Mouse (Mus musculus) lung, embryonic 15.5 days (tissue): ENCODE measurements around the gene Trmt2a. TPM values are rescaled to one million over a fixed set of nuclear protein-coding genes. Genes with fewer than 3 reads are reported as not detected.

Source experiments
- microRNA counts: library from miRNA; unstranded; fragments of <30 nt; microRNA quantifications from one replicate; lab custom pipeline; 2016
- microRNA-seq: library from miRNA; unstranded; fragments of <30 nt; microRNA quantifications from one replicate; pipeline ENCODE4, GENCODE M21; 2016
- polyA plus RNA-seq: library from polyadenylated mRNA; unstranded; fragments of >200 nt; fragmentation: Nextera tagmentation; extraction: Ambion mirVana; gene quantifications from 2 replicates; pipeline ENCODE4 v1.2.1, GENCODE M21; 2015

The Trmt2a gene
- polyA plus RNA-seq, 1 experiment from 2014 or later = 106 TPM

MicroRNAs encoded within 50 kb of the gene (microRNA counts, 519-probe panel; counts per million panel counts)
- microRNA mmu-miR-1306 (lab: Ali Mortazavi, UCI) = 2,491 counts per million, percentile 50 among the panel's probes with 10 or more counts

Small RNAs within 50 kb of the gene (microRNA-seq; reads per million reads assigned to microRNA genes)
- gene Gm24572 (0.93 reads per million), gene Mir1306 (247 reads per million, percentile 62 among the genes with 10 or more reads in this experiment)

Other genes with a start within 250 kb of the Trmt2a start
- 95.5 and 97.9 TPM in 2 replicates for gene Dgcr6, start 195.8 kb upstream of the Trmt2a start, polyA plus RNA-seq
- gene Prodh, start 158.5 kb upstream of the Trmt2a start, polyA plus RNA-seq = 13.5 and 14.7 TPM in 2 replicates
- gene Rtn4r, start 121.0 kb upstream of the Trmt2a start, polyA plus RNA-seq = 0.74 and 0.90 TPM in 2 replicates
- not detected in 2 replicates for gene Ccdc188, start 30.8 kb upstream of the Trmt2a start, polyA plus RNA-seq
- 19.7 and 20.6 TPM in 2 replicates for gene Zdhhc8, start 13.5 kb upstream of the Trmt2a start, polyA plus RNA-seq
- 580 and 615 TPM in 2 replicates for gene Ranbp1, start 53 bp downstream of the Trmt2a start, polyA plus RNA-seq
- gene Gm49776, start 9.6 kb downstream of the Trmt2a start, polyA plus RNA-seq = 2.1 and 2.4 TPM in 2 replicates
- 28.5 and 32.2 TPM in 2 replicates for gene Dgcr8, start 40.6 kb downstream of the Trmt2a start, polyA plus RNA-seq
- 24.6 and 33.0 TPM in 2 replicates for gene Tango2, start 99.4 kb downstream of the Trmt2a start, polyA plus RNA-seq
- 29.7 and 35.5 TPM in 2 replicates for gene Arvcf, start 99.5 kb downstream of the Trmt2a start, polyA plus RNA-seq
- 22.7 and 23.4 TPM in 2 replicates for gene Txnrd2, start 177.7 kb downstream of the Trmt2a start, polyA plus RNA-seq
- gene Comt, start 178.2 kb downstream of the Trmt2a start, polyA plus RNA-seq = 112 and 122 TPM in 2 replicates